Mouse (Mus musculus) olfactory bulb, adult 2 months (tissue): ENCODE results near the gene Elf3.

Experiments
- CTCF ChIP-seq: fragments of 200-500 bp; IDR thresholded peaks from 2 replicates; pipeline ENCODE4 v1.5.1; 2012; ENCODE audit warnings: low read depth, mild to moderate bottlenecking, low read length, moderate library complexity; ENCODE audit not compliant: insufficient read depth
- POLR2A ChIP-seq: fragments of 200-500 bp; IDR thresholded peaks from 2 replicates; pipeline ENCODE4 v1.6.1; 2012; ENCODE audit warnings: mild to moderate bottlenecking, low read depth, low read length, moderate library complexity; ENCODE audit not compliant: insufficient read depth

DNA sequence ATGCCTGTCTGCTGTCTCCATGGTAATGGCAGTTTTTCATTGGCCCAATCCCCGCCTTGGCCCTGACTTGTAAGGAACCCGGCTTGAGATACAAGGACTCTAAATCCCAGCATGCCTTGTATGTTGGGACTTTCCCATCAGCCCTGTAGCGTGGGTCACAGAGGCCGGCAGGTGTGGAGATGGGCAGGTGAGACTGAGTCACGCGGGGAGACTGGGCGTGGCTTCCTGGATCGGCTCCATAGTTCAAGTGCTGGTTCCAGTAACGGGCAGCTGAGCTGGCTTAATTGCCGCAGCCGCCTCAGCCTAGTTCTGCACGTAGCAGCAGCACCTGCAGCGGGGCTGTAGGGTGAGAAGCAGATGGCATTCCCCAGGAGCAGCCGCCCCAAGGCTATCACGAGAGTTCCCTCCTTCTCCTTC lies 9.9 kb downstream of the Elf3 start:
- TF ChIP-seq CTCF (no peak), POLR2A (no peak)
